Mouse (Mus musculus): ENCODE data around the gene Hmgcs1. TPM values are rescaled to one million over a fixed set of nuclear protein-coding genes. Genes with fewer than 3 reads are reported as not detected.

The Hmgcs1 gene
- polyA plus RNA-seq, 1 experiment = 317 TPM

- DNase-seq (ENCODE audit: low read depth) = no peak
- TF ChIP-seq CTCF (IDR thresholded peaks at IDR 0.05; ENCODE audit: borderline replicate concordance, extremely low read depth, insufficient read depth, insufficient read length) = no peak
- no peak for TF ChIP-seq POLR2A (IDR thresholded peaks at IDR 0.05; ENCODE audit: borderline replicate concordance, extremely low read depth, insufficient read depth, insufficient read length, poor library complexity, severe bottlenecking)
Measured at GRCm38 (mm10) chr13:119707906-119708305, 17.7 kb downstream of the Hmgcs1 start.

- no peak for DNase-seq (ENCODE audit: low read depth)
- TF ChIP-seq CTCF (IDR thresholded peaks at IDR 0.05; ENCODE audit: borderline replicate concordance, extremely low read depth, insufficient read depth, insufficient read length) (no peak), POLR2A (IDR thresholded peaks at IDR 0.05; ENCODE audit: borderline replicate concordance, extremely low read depth, insufficient read depth, insufficient read length, poor library complexity, severe bottlenecking) (no peak)
Measured at GRCm38 (mm10) chr13:119708941-119709340, 18.8 kb downstream of the Hmgcs1 start.

- no peak for DNase-seq (ENCODE audit: low read depth)
- TF ChIP-seq CTCF (IDR thresholded peaks at IDR 0.05; ENCODE audit: borderline replicate concordance, extremely low read depth, insufficient read depth, insufficient read length) (no peak), POLR2A (IDR thresholded peaks at IDR 0.05; ENCODE audit: borderline replicate concordance, extremely low read depth, insufficient read depth, insufficient read length, poor library complexity, severe bottlenecking) (no peak)
Measured at GRCm38 (mm10) chr13:119709388-119710267, 19.4 kb downstream of the Hmgcs1 start.

GRCm38 (mm10) chr13:119710268-119710610 is 20.1 kb downstream of the Hmgcs1 start:
- no peak for TF ChIP-seq POLR2A (IDR thresholded peaks at IDR 0.05; ENCODE audit: borderline replicate concordance, extremely low read depth, insufficient read depth, insufficient read length, poor library complexity, severe bottlenecking)
- no peak for TF ChIP-seq CTCF (IDR thresholded peaks at IDR 0.05; ENCODE audit: borderline replicate concordance, extremely low read depth, insufficient read depth, insufficient read length)
- DNase-seq (ENCODE audit: low read depth) = no peak

GRCm38 (mm10) chr13:119712463-119712862 is 22.3 kb downstream of the Hmgcs1 start:
- TF ChIP-seq CTCF (IDR thresholded peaks at IDR 0.05; ENCODE audit: borderline replicate concordance, extremely low read depth, insufficient read depth, insufficient read length) (no peak), POLR2A (IDR thresholded peaks at IDR 0.05; ENCODE audit: borderline replicate concordance, extremely low read depth, insufficient read depth, insufficient read length, poor library complexity, severe bottlenecking) (no peak)
- no peak for DNase-seq (ENCODE audit: low read depth)

- DNase-seq (ENCODE audit: low read depth) = no peak
- TF ChIP-seq CTCF (IDR thresholded peaks at IDR 0.05; ENCODE audit: borderline replicate concordance, extremely low read depth, insufficient read depth, insufficient read length) = no peak
- TF ChIP-seq POLR2A (IDR thresholded peaks at IDR 0.05; ENCODE audit: borderline replicate concordance, extremely low read depth, insufficient read depth, insufficient read length, poor library complexity, severe bottlenecking) = no peak
Measured at GRCm38 (mm10) chr13:119713107-119713787, 23.1 kb downstream of the Hmgcs1 start.

- TF ChIP-seq POLR2A (IDR thresholded peaks at IDR 0.05; ENCODE audit: borderline replicate concordance, extremely low read depth, insufficient read depth, insufficient read length, poor library complexity, severe bottlenecking) (no peak), CTCF (IDR thresholded peaks at IDR 0.05; ENCODE audit: borderline replicate concordance, extremely low read depth, insufficient read depth, insufficient read length) (no peak)
Measured at GRCm38 (mm10) chr13:119713821-119714220, 23.6 kb downstream of the Hmgcs1 start.

GRCm38 (mm10) chr13:119716105-119716504 is 25.9 kb downstream of the Hmgcs1 start:
- TF ChIP-seq CTCF (IDR thresholded peaks at IDR 0.05; ENCODE audit: borderline replicate concordance, extremely low read depth, insufficient read depth, insufficient read length) (no peak), POLR2A (IDR thresholded peaks at IDR 0.05; ENCODE audit: borderline replicate concordance, extremely low read depth, insufficient read depth, insufficient read length, poor library complexity, severe bottlenecking) (no peak)
- no peak for DNase-seq (ENCODE audit: low read depth)

More at GRCm38 (mm10) chr13:119713821-119714220, 23.6 kb downstream of the Hmgcs1 start:
- DNase-seq (ENCODE audit: low read depth) = peak; percentile 34

- no peak for DNase-seq (ENCODE audit: low read depth)
- TF ChIP-seq POLR2A (IDR thresholded peaks at IDR 0.05; ENCODE audit: borderline replicate concordance, extremely low read depth, insufficient read depth, insufficient read length, poor library complexity, severe bottlenecking) (no peak), CTCF (IDR thresholded peaks at IDR 0.05; ENCODE audit: borderline replicate concordance, extremely low read depth, insufficient read depth, insufficient read length) (no peak)
Measured at GRCm38 (mm10) chr13:119722447-119722846, 32.3 kb downstream of the Hmgcs1 start.

- DNase-seq (ENCODE audit: low read depth) = no peak
- TF ChIP-seq CTCF (IDR thresholded peaks at IDR 0.05; ENCODE audit: borderline replicate concordance, extremely low read depth, insufficient read depth, insufficient read length) = no peak
- TF ChIP-seq POLR2A (IDR thresholded peaks at IDR 0.05; ENCODE audit: borderline replicate concordance, extremely low read depth, insufficient read depth, insufficient read length, poor library complexity, severe bottlenecking) = no peak
Measured at GRCm38 (mm10) chr13:119723368-119723767, 33.2 kb downstream of the Hmgcs1 start.

GRCm38 (mm10) chr13:119724541-119724940 is 34.4 kb downstream of the Hmgcs1 start:
- DNase-seq (ENCODE audit: low read depth) = no peak

More at GRCm38 (mm10) chr13:119724541-119724940, 34.4 kb downstream of the Hmgcs1 start:
- peak; percentile 2; the same call in 1 of the 2 replicates for TF ChIP-seq CTCF (IDR thresholded peaks at IDR 0.05; ENCODE audit: borderline replicate concordance, extremely low read depth, insufficient read depth, insufficient read length)
- TF ChIP-seq POLR2A (IDR thresholded peaks at IDR 0.05; ENCODE audit: borderline replicate concordance, extremely low read depth, insufficient read depth, insufficient read length, poor library complexity, severe bottlenecking) = no peak
